Mouse (Mus musculus): ENCODE measurements around the gene Syt6. TPM values are rescaled to one million over a fixed set of nuclear protein-coding genes. Genes with fewer than 3 reads are reported as not detected.
A peak's percentile ranks its signal among the peaks of the same experiment; 100 is the strongest.
"Not testable (repeated sequence)": the region's sequence is repeated elsewhere in the genome, so short reads cannot be mapped to it uniquely, and the experiment has no call there.

Syt6 gene
- total RNA-seq, 2 experiments from 2014 or later = not detected

DNA sequence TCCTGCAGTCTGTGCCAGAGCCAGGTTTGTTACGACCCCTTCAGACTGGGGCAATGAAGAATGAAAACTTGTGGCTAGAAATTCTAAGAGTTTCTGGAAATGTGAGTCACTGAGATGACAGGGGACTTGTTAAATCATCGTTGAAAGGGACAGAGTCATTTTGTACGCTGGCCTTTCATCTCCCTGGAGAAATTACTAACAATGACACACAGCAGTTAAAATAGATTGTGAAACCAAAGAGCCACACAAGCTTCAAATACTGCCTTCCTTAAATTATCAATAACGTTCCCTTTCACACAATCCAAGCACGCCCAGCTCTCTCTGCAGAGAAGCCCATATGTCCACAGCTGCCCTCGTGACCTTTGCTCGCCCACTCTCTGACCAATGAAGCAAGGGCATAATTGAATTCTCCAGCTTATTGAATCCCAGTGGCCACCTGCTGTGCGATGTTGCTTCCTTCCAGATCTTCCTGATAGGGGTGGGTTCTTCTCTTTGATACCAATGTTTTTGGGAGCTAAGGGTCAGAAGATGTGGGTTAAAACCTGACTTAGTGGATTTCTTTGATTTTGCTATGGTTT is 65.3 kb downstream of the Syt6 start:
- DNase-seq (ENCODE audit: low spot score) = no peak
- intact Hi-C loops (cut with DNase I) = no loop called here

DNA sequence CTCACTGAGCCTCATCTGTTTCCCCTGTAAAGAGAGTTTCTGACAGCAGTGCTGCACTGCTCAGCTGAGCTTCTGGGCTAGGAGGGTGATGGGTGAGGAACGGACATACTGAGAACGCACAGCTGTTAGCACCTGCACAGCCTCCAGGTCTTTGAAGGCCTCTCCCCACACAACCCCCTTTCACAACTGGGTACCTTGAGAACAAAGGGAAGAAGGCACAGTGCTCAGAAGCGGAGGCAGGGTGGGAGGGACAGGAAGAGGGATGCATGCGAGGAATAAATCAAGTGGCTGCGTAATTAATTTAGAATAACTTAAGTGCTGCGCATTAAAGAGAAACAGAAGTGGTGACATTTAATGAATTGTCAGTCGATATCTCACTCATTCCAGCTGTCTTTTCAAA is 66.3 kb downstream of the Syt6 start:
- intact Hi-C loops (cut with DNase I) = no loop called here
- no peak for DNase-seq (ENCODE audit: low spot score)

DNA sequence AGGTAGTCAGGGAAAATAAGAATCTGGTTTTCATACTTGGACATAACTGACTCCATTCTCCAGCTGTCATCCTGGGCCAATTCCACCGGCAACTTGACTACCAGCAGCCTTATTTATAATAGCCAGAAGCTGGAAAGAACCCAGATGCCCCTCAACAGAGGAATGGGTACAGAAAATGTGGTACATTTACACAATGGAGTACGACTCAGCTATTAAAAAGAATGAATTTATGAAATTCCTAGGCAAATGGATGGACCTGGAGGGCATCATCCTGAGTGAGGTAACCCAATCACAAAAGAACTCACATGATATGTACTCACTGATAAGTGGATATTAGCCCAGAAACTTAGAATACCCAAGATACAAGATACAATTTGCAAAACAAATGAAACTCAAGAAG is 70.9 kb downstream of the Syt6 start, which contains the start of gene Atg4a-ps:
TSS of gene Atg4a-ps (minus strand) at position 101 of the 400 bp plus-strand sequence.
- DNase-seq (ENCODE audit: low spot score); intact Hi-C loops (cut with DNase I): not testable (repeated sequence)

DNA sequence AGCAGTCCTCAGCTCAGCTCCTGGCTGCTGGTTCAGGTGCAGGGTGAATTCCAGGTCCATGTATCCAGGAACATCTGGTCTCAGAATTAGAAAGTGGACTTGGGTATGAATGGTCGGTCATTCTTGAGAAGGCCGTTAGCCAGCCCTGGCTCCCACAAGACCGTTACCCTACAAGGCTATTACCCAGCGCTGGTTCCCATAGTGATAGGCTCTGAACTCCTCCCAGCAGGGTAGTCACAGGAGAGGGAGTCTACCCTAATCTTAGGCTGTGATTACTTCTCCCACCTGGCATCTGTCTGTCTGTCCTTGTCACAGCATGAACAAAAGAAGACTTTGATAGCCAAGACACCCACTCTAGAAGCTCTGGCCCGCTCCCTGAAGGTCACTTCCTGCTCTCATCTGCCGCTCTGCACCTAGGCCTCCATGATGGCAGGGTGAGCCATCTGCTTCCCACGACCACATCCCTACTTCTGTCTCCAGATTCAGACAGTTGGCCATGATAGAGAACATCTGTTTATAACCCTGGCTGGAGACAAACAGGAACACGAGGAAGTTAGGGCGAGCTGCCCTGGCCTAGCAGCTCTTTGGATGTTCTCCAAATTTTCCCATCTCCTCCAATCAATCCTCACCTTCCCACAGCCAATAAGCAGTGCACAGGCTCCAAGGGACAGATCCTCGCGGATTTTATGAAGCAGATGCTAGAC is 72.3 kb downstream of the Syt6 start:
- intact Hi-C loops (cut with DNase I) = no loop called here
- no peak for DNase-seq (ENCODE audit: low spot score)

DNA sequence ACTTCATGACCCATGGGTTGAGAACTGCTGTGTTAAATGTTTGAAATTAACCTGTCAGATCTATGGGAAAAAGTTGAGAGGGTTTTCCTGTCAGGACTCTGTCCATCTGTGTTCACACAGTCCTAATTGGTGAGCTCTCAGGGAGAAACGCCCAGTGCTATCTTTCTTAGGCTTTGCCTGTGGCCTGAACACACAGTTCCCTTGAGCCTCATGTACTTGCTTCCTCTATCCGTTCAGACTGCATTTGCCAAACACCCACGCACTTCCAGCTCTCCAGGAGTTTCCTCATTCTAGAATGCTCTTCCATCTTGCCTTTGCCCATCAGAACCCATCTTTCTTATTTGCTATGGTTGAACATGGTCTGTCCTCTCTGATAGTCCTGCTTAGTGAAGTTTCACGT is 73.5 kb downstream of the Syt6 start:
- intact Hi-C loops (cut with DNase I) = no loop called here
- peak; percentile 21 for DNase-seq (ENCODE audit: low spot score)

DNA sequence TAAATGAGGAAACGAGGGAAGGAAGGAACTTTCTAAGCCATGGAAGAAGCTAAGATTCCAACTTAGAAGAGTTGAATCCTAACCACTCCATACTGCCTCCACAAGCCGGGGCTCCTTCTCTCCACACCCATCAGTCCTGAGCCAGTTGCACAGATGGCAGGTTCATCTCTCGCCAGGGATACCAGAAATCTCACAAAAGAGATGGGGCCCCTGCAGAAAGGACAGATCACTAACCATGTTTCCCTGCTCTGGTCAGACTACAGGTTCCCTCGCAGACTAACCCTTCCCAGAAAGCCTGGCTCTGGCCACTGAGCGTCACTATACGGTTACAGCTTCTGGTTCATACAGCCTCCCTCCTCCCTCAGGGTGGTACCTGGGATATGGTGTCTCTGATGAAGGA is 74.7 kb downstream of the Syt6 start:
- intact Hi-C loops (cut with DNase I) = no loop called here
- DNase-seq (ENCODE audit: low spot score) = no peak

DNA sequence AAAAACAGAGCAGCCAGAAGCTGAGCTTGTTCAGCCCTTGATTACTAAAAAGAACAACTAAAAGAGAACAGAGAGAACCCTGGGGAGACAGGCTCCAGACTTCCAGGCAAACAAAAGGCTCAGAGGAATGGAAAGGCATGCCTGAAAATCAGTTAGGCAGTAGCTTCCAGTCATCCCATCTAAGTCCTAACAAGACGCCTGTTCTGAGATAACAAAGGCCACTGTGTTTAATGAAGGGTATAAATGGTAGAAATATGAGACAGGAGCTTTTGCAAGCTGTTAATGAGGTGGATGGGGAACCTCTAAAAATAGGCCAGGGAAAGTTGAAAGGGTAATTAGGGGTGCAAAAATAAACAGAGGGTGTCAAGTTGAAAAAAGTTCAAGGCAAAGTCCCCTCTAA is 75.4 kb downstream of the Syt6 start:
- DNase-seq (ENCODE audit: low spot score) = no peak
- intact Hi-C loops (cut with DNase I) = no loop called here

DNA sequence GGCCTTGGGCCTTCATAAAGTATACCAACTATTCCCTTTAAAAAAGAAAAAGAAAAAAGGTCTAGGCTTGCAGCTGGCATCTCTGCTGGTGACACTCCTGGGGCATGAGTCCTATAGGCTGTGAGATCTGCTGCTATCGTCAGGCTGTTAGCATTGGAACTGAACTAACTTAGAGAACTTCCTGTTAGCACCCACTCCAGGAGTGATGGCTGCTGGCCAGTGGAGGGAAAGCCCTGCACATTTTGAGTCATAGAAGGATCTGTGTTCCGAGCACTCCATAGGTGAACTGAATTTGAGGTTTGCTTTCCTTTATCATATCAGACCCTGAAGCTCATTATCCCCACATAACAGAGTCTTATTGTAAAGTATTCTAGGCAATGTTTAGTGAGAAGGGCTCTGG is 85.0 kb downstream of the Syt6 start:
- DNase-seq (ENCODE audit: low spot score) = no peak
- intact Hi-C loops (cut with DNase I) = no loop called here

DNA sequence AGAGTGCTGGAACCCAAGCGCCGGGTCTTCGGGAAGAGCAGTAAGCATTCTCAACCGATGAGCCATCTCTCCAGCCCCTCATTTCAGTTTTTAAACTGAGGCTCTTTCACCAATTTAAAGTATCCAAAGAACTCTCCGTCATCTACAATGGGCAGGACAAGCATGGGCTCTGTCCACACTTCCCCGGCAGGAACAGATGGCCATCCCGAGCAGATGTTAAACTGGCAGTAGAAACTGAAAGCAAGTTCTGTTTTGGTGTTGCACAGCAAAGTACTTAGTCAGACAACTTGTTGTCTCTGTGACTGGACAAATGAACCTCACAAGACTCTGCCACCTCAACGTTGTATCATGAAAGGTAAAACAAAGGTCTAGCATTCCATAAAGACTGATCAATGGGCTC is 86.7 kb downstream of the Syt6 start:
- intact Hi-C loops (cut with DNase I) = no loop called here
- DNase-seq (ENCODE audit: low spot score) = no peak

DNA sequence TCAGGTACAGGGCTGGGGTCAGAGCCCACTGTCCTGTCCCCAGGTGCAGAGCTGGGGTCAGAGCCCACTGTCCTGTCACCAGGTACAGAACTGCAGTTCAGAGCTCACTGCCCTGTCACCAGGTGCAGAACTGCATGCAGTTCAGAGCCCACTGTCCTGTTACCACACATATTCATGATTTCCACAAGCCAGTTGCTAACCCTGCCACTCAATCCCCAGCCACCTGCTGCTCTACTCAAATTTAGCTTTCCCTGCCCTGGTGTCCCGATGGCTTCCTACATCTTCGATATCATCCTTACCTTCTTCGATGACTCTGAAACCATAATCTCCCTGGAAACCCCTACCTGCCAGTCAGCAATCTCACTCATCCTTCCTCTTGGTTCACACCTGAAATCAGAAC is 88.4 kb downstream of the Syt6 start:
- intact Hi-C loops (cut with DNase I) = no loop called here
- DNase-seq (ENCODE audit: low spot score) = no peak

DNA sequence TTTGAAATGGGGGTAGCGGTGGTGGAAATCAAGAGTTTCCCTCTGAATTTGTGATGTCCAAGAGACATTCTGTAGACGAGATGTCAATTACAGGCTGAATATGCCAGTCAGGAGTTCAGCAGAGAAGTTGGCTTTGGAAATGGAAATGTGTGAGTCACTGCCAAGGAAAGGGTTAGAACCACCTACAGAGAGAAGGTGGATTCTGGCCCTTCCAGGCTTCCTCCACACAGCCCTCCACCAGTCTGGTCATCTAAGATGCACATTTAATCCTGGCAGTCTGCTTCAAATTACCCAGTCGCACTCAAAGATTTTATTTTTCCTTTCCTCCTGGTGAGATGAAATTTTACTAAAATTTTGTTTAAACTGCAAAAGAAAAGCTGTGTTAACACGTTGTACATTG is 97.1 kb downstream of the Syt6 start:
- intact Hi-C loops (cut with DNase I) = no loop called here
- no peak for DNase-seq (ENCODE audit: low spot score)

DNA sequence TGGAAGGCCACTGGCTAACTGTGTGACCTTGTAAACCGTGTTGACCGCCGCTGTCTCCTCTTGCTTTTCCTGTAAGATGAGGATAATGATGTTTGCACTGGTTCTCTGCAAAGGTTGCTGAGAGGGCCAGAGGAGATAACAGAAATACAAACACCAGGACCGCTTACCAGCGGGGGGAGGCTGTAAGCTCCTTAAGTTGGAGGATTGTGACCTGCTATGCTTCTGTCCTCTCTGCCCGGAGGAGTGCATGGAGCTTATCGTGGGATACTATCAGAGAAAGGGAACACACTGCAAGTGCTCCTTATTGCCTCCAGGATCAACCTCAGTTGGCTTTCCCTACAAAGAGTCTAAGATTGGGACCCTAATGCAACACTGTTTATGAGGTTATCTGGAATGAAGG is 97.7 kb downstream of the Syt6 start:
- DNase-seq (ENCODE audit: low spot score) = no peak
- intact Hi-C loops (cut with DNase I) = no loop called here

DNA sequence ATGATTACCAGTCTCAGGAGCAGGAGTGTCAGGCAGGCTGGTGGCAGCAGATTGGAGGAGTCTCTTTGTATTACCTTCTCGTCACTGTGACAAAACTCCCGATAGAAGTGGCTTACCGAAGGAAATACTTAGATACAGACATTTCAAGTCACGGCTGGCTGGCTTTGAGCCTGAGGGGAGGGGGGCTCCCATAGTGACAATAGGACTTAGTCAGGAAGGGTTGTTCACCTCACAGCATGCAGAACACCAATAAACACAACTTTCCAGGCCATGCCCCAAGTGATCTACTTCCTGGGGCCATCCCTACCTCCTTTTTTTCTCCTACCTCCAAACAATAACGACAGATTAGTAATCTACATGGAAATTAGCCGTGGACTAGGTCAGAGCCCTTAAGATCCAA is 103.8 kb downstream of the Syt6 start:
- no peak for DNase-seq (ENCODE audit: low spot score)
- intact Hi-C loops (cut with DNase I) = no loop called here

DNA sequence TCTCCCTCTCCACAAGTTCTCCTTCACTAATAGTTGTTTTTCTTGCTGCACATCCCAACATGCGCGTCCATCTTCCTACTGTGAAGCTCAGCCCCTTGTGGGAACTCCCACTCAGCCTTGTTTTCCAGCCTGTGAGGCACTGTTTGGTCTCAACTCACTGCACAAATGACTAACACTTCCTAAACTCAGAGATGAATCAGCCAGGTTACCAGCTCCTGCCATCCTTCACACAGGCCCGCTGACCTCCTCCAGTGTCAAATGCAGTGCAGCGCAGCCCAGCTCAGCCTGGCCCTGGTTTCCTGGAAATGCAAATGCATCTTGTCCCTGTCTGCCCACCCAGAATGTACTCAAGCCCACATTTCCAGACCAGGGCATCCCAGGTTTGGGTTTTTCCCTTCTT is 107.4 kb downstream of the Syt6 start:
- intact Hi-C loops (cut with DNase I) = no loop called here
- DNase-seq (ENCODE audit: low spot score) = no peak

DNA sequence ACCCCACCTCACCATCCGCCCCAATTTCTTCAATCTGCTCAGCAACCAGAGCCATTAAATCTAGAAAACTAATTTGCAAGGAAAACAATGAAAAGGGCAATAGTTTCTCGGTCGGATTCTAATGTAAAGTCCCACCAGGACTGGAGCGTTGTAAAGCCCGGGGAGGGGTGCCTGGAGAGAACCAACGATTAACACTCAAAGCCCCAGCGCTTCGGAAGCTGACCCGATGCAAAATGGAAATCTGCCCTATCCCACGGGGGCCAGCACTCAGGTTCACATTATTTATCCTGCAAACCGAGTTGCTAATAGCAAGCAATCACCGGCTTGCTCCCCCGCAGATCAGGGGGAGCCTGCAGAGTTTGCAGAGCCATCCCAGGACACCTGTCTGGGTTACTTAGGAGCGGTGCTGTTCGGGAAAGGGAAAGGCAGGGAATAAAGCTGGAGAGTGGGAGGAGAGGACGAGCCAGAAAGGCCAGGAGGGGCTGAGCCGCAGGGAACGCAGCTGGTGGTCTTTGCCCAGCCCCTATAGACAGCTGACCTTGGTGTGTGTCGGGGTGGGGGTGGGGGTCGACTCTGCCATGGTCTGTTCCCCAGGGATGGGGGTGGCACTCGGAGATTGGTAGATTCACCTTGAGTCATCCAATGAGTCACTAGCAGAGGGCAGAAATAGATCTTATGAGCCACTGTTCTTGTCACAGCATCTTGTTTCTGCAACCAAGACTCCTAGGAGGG is 108.4 kb downstream of the Syt6 start:
- intact Hi-C loops (cut with DNase I) = no loop called here
- no peak for DNase-seq (ENCODE audit: low spot score)

DNA sequence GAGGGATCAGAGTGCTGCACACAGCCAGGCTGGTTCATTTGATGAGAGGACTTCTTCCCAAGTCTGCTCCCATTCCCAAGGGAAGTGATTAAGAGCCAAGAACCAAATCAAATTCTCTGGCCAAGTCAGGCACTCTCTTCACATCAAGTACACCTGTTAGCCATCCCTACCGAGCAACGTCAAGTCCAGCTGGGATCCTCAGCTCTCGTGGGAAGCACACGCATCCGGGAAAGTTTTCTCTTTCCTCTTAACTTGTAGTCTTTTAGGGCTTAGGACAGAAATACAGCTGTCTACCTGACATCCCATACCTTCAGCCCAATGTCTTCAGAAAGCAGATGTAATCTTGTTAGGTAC is 108.9 kb downstream of the Syt6 start:
- no peak for DNase-seq (ENCODE audit: low spot score)
- intact Hi-C loops (cut with DNase I) = no loop called here

DNA sequence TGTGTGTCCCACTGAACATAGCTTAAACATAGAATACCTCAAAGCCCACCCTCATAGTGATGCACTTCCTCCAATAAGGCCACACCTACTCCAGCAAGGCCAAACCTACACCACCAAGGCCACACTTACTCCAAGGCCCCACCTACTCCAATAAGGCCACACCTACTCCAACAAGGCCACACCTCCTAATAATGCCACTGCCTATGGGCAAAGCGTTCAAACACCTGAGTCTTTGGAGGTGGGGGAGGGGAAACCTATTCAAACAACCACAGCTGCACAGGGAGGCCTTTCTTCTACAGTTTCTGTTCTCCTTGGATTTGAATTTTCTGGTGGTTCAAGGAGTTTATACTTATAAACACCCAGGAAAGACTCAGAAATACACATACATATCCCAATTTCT is 114.0 kb downstream of the Syt6 start:
- DNase-seq (ENCODE audit: low spot score) = no peak
- intact Hi-C loops (cut with DNase I) = no loop called here

DNA sequence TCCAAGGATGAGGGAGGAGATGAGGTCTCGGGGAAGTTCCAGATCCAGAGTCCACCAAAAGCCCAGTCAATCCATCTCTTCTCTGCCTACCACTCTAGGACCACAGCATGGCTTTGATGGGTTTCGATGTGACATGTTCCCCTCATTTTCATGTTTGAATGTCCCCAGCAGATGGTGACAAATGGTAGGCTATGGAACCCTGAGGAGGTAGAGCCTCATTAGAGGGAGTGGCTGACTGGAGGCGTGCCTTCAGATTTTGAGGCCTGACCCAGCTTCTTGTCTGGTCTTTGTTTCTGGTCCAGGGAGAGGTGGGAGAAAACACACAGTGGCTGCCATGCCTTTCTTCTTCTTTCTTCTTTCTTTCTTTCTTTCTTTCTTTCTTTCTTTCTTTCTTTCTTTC is 115.5 kb downstream of the Syt6 start:
- peak; percentile 3 for DNase-seq (ENCODE audit: low spot score)
- intact Hi-C loops (cut with DNase I) = no loop called here
